24 mouse cellular contexts compared by ENCODE assay signal in genomic region chr10:77201919-77202318, GRCm38 (mm10). TPM values are rescaled to one million over a fixed set of nuclear protein-coding genes. Genes with fewer than 3 reads are reported as not detected.
A peak's percentile ranks its signal among the peaks of the same experiment; 100 is the strongest.
DNase-seq lines count a peak whose midpoint lies in the region; ATAC-seq and TF ChIP-seq lines count a peak whose summit lies in the region.
"Had no signal": no experiment of that assay in that cellular context is flagged by ENCODE, and none has a peak within 500 bp of the region (broad histone marks: within the 10 kb centered on the region; RNA-seq: fewer than 3 reads in every experiment).

No protein-coding gene starts in this region.

- no peak overlapping the region for H3K9ac ChIP-seq in forebrain, postnatal 0 days
- no peak overlapping the region for H3K9ac ChIP-seq in liver, embryonic 11.5 days (ENCODE audit: low read depth, low read length)
- H3K9ac ChIP-seq: embryonic facial prominence, embryonic 15.5 days; forebrain, embryonic 15.5 days; limb, embryonic 13.5 days; liver, embryonic 15.5 days; neural tube, embryonic 13.5 days; stomach, embryonic 15.5 days had no signal

- WGBS in forebrain, embryonic 10.5 days: 67% methylated on average over 5 of the region's 5 CpGs
- WGBS in forebrain, postnatal 0 days: 54% methylated on average over 5 of the region's 5 CpGs
- WGBS in liver, embryonic 11.5 days: 70% methylated on average over 5 of the region's 5 CpGs

- H3K9me3 ChIP-seq in forebrain, embryonic 10.5 days: no peaks in the 10 kb centered on the region
- no peaks in the 10 kb centered on the region for H3K9me3 ChIP-seq in forebrain, postnatal 0 days (ENCODE audit: low read length)
- H3K9me3 ChIP-seq in liver, embryonic 11.5 days (ENCODE audit: control insufficient read depth, low read length): no peaks in the 10 kb centered on the region
- H3K9me3 ChIP-seq: embryonic facial prominence, embryonic 15.5 days; forebrain, embryonic 15.5 days; hindbrain, embryonic 10.5 days; limb, embryonic 13.5 days; liver, embryonic 15.5 days; midbrain, embryonic 10.5 days; neural tube, embryonic 13.5 days; stomach, embryonic 15.5 days had no signal

- DNase-seq in forebrain, embryonic 10.5 days (ENCODE audit: extremely low spot score, low spot score): no peak
- DNase-seq in forebrain, postnatal 0 days: no peak
- peak; percentile 92 for DNase-seq in ZHBTc4 (ENCODE audit: low read depth, low spot score)
- no peak for DNase-seq in frontal cortex, postnatal 10 days (ENCODE audit: low spot score in 2 of 2)
- no peak for DNase-seq in liver, embryonic 11.5 days (ENCODE audit: low spot score)
- DNase-seq: adrenal gland, postnatal 25 days; B cell, adult 2 months; cerebellum, adult 8-10 months; gastrocnemius, adult 2 months; heart, adult 2 months; kidney, adult 18-20 months; kidney, postnatal 10 days; thymus, postnatal 14 days had no signal

- H3K36me3 ChIP-seq in forebrain, embryonic 10.5 days (replicated peaks): no peaks in the 10 kb centered on the region
- H3K36me3 ChIP-seq in forebrain, postnatal 0 days (ENCODE audit: insufficient read depth): no peaks in the 10 kb centered on the region
- H3K36me3 ChIP-seq in C2C12 (ENCODE audit: control insufficient read depth, insufficient read depth): no peaks in the 10 kb centered on the region
- no peaks in the 10 kb centered on the region for H3K36me3 ChIP-seq in myocyte (ENCODE audit: control insufficient read depth, insufficient read depth)
- H3K36me3 ChIP-seq in liver, embryonic 11.5 days (ENCODE audit: control insufficient read depth, insufficient read depth, low read length): no peaks in the 10 kb centered on the region
- H3K36me3 ChIP-seq: embryonic facial prominence, embryonic 15.5 days; forebrain, embryonic 15.5 days; hindbrain, embryonic 10.5 days; limb, embryonic 13.5 days; liver, embryonic 15.5 days; midbrain, embryonic 10.5 days; neural tube, embryonic 13.5 days; stomach, embryonic 15.5 days had no signal

- H3K79me3 ChIP-seq in C2C12 (ENCODE audit: low read depth): no peaks in the 10 kb centered on the region

- no peak for ATAC-seq in forebrain, postnatal 0 days
- ATAC-seq in megakaryocyte progenitor cell, adult 5-6 weeks (replicated peaks; ENCODE audit: poor library complexity): no peak
- no peak for ATAC-seq in liver, embryonic 11.5 days (replicated peaks; ENCODE audit: low FRiP score)
- ATAC-seq: forebrain, embryonic 15.5 days had no signal

- TF ChIP-seq POLR2A in myocyte (IDR thresholded peaks at IDR 0.05; ENCODE audit: insufficient read length, low read depth): no peak

- H3K27me3 ChIP-seq in forebrain, embryonic 10.5 days (ENCODE audit: poor library complexity, severe bottlenecking): no peaks in the 10 kb centered on the region; the same call in 1 of the 2 replicates
- H3K27me3 ChIP-seq in forebrain, postnatal 0 days (ENCODE audit: insufficient read depth, low read length): no peaks in the 10 kb centered on the region
- H3K27me3 ChIP-seq in C2C12 (ENCODE audit: control insufficient read depth, insufficient read depth, insufficient read length): no peaks in the 10 kb centered on the region
- H3K27me3 ChIP-seq in myocyte (ENCODE audit: control insufficient read depth, insufficient read depth, insufficient read length): no peaks in the 10 kb centered on the region
- H3K27me3 ChIP-seq in liver, embryonic 11.5 days (replicated peaks; ENCODE audit: control insufficient read depth, insufficient read depth, low read length): no peaks in the 10 kb centered on the region
- H3K27me3 ChIP-seq: embryonic facial prominence, embryonic 15.5 days; forebrain, embryonic 15.5 days; limb, embryonic 13.5 days; neural tube, embryonic 13.5 days; stomach, embryonic 15.5 days had no signal

- H3K4me3 ChIP-seq in forebrain, embryonic 10.5 days: no peak overlapping the region
- no peak overlapping the region for H3K4me3 ChIP-seq in forebrain, postnatal 0 days (ENCODE audit: low read depth, low read length)
- H3K4me3 ChIP-seq in C2C12 (ENCODE audit: insufficient read depth, poor library complexity, severe bottlenecking) (no peak overlapping the region), myocyte (no peak overlapping the region)
- no peak overlapping the region for H3K4me3 ChIP-seq in liver, embryonic 11.5 days (ENCODE audit: low read depth, low read length)
- H3K4me3 ChIP-seq: embryonic facial prominence, embryonic 15.5 days; forebrain, embryonic 15.5 days; gastrocnemius, adult 2 months; heart, adult 2 months; hindbrain, embryonic 10.5 days; limb, embryonic 13.5 days; liver, embryonic 15.5 days; midbrain, embryonic 10.5 days; neural tube, embryonic 13.5 days; stomach, embryonic 15.5 days had no signal

- no peak overlapping the region for H3K4me2 ChIP-seq in forebrain, postnatal 0 days (ENCODE audit: low read depth)
- H3K4me2 ChIP-seq in myocyte (ENCODE audit: low read depth): peak overlapping the region; percentile 60
- no peak overlapping the region for H3K4me2 ChIP-seq in liver, embryonic 11.5 days
- H3K4me2 ChIP-seq: embryonic facial prominence, embryonic 15.5 days; forebrain, embryonic 15.5 days; limb, embryonic 13.5 days; liver, embryonic 15.5 days; neural tube, embryonic 13.5 days; stomach, embryonic 15.5 days had no signal

- H3K79me2 ChIP-seq in C2C12 (ENCODE audit: control insufficient read depth, insufficient read depth): no peaks in the 10 kb centered on the region
- no peaks in the 10 kb centered on the region for H3K79me2 ChIP-seq in myocyte (ENCODE audit: control insufficient read depth, insufficient read depth)

- TF ChIP-seq CTCF in forebrain, postnatal 0 days (IDR thresholded peaks at IDR 0.05; ENCODE audit: low read depth): no peak
- TF ChIP-seq CTCF in C2C12 (IDR thresholded peaks at IDR 0.05; ENCODE audit: control insufficient read depth, insufficient read depth, insufficient read length): no peak

- H3ac ChIP-seq in C2C12 (ENCODE audit: control insufficient read depth, insufficient read length, low read depth) (no peak overlapping the region), myocyte (ENCODE audit: control insufficient read depth, insufficient read length) (no peak overlapping the region)

- H3K4me1 ChIP-seq in forebrain, embryonic 10.5 days: peaks cover 54% of the 10 kb centered on the region
- H3K4me1 ChIP-seq in forebrain, postnatal 0 days (ENCODE audit: insufficient read depth): no peaks in the 10 kb centered on the region
- no peaks in the 10 kb centered on the region; the same call in 1 of the 2 replicates for H3K4me1 ChIP-seq in liver, embryonic 11.5 days (replicated peaks; ENCODE audit: control insufficient read depth, insufficient read depth, low read length)

- peak overlapping the region; percentile 40; the same call in 1 of the 2 replicates for H3K27ac ChIP-seq in forebrain, embryonic 10.5 days
- no peak overlapping the region for H3K27ac ChIP-seq in forebrain, postnatal 0 days (ENCODE audit: low read depth, low read length)
- H3K27ac ChIP-seq in liver, embryonic 11.5 days (ENCODE audit: low read depth, low read length): no peak overlapping the region
- H3K27ac ChIP-seq: embryonic facial prominence, embryonic 15.5 days; forebrain, embryonic 15.5 days; gastrocnemius, adult 2 months; heart, adult 2 months; limb, embryonic 13.5 days; liver, embryonic 15.5 days; midbrain, embryonic 10.5 days; neural tube, embryonic 13.5 days; stomach, embryonic 15.5 days had no signal

TF ChIP-seq in C2C12, 6 proteins besides CTCF, POLR2A, EP300 and RAD21:
- no peak for TF ChIP-seq MYOG (IDR thresholded peaks at IDR 0.05; ENCODE audit: control insufficient read depth, extremely low read depth, insufficient read length)
- peak; percentile 85 for TF ChIP-seq MYOD1 (IDR thresholded peaks at IDR 0.05; ENCODE audit: control insufficient read depth, insufficient read length, low read depth)
- peak; percentile 10 for TF ChIP-seq CEBPB (IDR thresholded peaks at IDR 0.05; ENCODE audit: low read depth)
- TF ChIP-seq USF1 (IDR thresholded peaks at IDR 0.05; ENCODE audit: low read depth): no peak
TF ChIP-seq in C2C12: peak in this region for 2.

TF ChIP-seq in myocyte, 11 proteins besides CTCF, POLR2A, EP300 and RAD21:
- TF ChIP-seq MYOG (IDR thresholded peaks at IDR 0.05; ENCODE audit: control insufficient read depth in 1 of 3, insufficient read depth in 1 of 3, insufficient read length in 2 of 3, low read depth in 2 of 3) (peak; percentile 30 to 74 (median 37)), POLR2AphosphoS2 (IDR thresholded peaks at IDR 0.05; ENCODE audit: insufficient read length, low read depth) (no peak), MYOD1 (IDR thresholded peaks at IDR 0.05; ENCODE audit: control insufficient read depth in 1 of 3, insufficient read length in 2 of 3, low read depth in 2 of 3) (peak; percentile 27 to 84 (median 82)), TCF12 (IDR thresholded peaks at IDR 0.05; ENCODE audit: insufficient read depth, poor library complexity, severe bottlenecking) (peak; percentile 51)

RNA-seq across cellular contexts. Expression of gene Col18a1, which starts 35.6 kb away (rescaled TPM):
- polyA plus RNA-seq in forebrain, embryonic 10.5 days (2016; fragmentation: Nextera tagmentation; extraction: Ambion mirVana): 147 and 152 TPM in 2 replicates
- 24.7 and 28.4 TPM in 2 replicates for total RNA-seq in forebrain, postnatal 0 days (2014; rRNA removed)
- polyA plus RNA-seq in forebrain, postnatal 0 days (2015; fragmentation: Nextera tagmentation; extraction: Ambion mirVana): 11.7 and 12.6 TPM in 2 replicates
- 177 TPM for polyA plus RNA-seq in C2C12 (2012; fragmentation: generic; extraction: Trizol)
- 402 TPM for polyA plus RNA-seq in myocyte (2012; fragmentation: generic; extraction: Trizol)
- 0.02 TPM in 1 of 2 replicates, not detected in the other for total RNA-seq in megakaryocyte progenitor cell, adult 5-6 weeks (2015)
- total RNA-seq in megakaryocyte progenitor cell, adult 5-6 weeks (2017): not detected in 2 replicates
- polyA plus RNA-seq in liver, embryonic 11.5 days (2014; fragmentation: Nextera tagmentation; extraction: Ambion mirVana): 55.3 and 60.2 TPM in 2 replicates

RNA-seq across cellular contexts. Expression of gene Pofut2, which starts 57.1 kb away (rescaled TPM):
- polyA plus RNA-seq in forebrain, embryonic 10.5 days (2016; fragmentation: Nextera tagmentation; extraction: Ambion mirVana): 69.6 and 72.9 TPM in 2 replicates
- 36.5 and 39.0 TPM in 2 replicates for total RNA-seq in forebrain, postnatal 0 days (2014; rRNA removed)
- polyA plus RNA-seq in forebrain, postnatal 0 days (2015; fragmentation: Nextera tagmentation; extraction: Ambion mirVana): 34.3 and 38.3 TPM in 2 replicates
- polyA plus RNA-seq in C2C12 (2012; fragmentation: generic; extraction: Trizol) (105 TPM), myocyte (2012; fragmentation: generic; extraction: Trizol) (89.9 TPM)
- total RNA-seq in megakaryocyte progenitor cell, adult 5-6 weeks (2015): 11.5 and 12.0 TPM in 2 replicates
- 15.0 and 15.8 TPM in 2 replicates for total RNA-seq in megakaryocyte progenitor cell, adult 5-6 weeks (2017)
- 66.8 and 71.9 TPM in 2 replicates for polyA plus RNA-seq in liver, embryonic 11.5 days (2014; fragmentation: Nextera tagmentation; extraction: Ambion mirVana)
